ENCODE assay signal across 12 mouse cellular contexts in genomic region chr12:86565996-86566395, GRCm38 (mm10).
DNase-seq lines count a peak whose midpoint lies in the region; ATAC-seq lines count a peak whose summit lies in the region.
"Had no signal": no experiment of that assay in that cellular context is flagged by ENCODE, and none has a peak within 500 bp of the region (broad histone marks: within the 10 kb centered on the region; RNA-seq: fewer than 3 reads in every experiment).

No protein-coding gene starts in this region.

- DNase-seq in layer of hippocampus, adult 11-12 months (ENCODE audit: low spot score): peak; percentile 61
- DNase-seq in layer of hippocampus, postnatal 36 days: peak; percentile 30 to 45
- peak; percentile 41 for DNase-seq in right cerebral cortex, postnatal 14 days
- DNase-seq in heart, postnatal 10 days: no peak
- no peak for DNase-seq in heart, postnatal 14 days
- DNase-seq in thymus, postnatal 25 days: no peak
- DNase-seq: adrenal gland, adult 2 months; cerebellum, adult 2 months; lung, embryonic 14.5 days had no signal

- intact Hi-C loops in heart, postnatal 10 days (cut with DNase I): no loop called here
- intact Hi-C loops in heart, postnatal 14 days (cut with DNase I): no loop called here

- peak; percentile 98 for ATAC-seq in frontal cortex, adult (ENCODE audit: low TSS enrichment)
- ATAC-seq: forebrain, embryonic 15.5 days; midbrain, embryonic 16.5 days had no signal

Comparison
In these comparisons a context has a peak if more than half of its experiments do, and no peak if none do; other contexts are left out.
1. DNase-seq: peak in layer of hippocampus, adult 11-12 months (single experiment), layer of hippocampus, postnatal 36 days (2 of 2) and right cerebral cortex, postnatal 14 days (single experiment); none in heart, postnatal 10 days (0 of 2), heart, postnatal 14 days (0 of 2) and thymus, postnatal 25 days (single experiment).